Mouse (Mus musculus): Measurements from ENCODE around the gene Rapgef4.

The Rapgef4 gene

GRCm38 (mm10) chr2:72178515-72178914 is 197.5 kb downstream of the Rapgef4 start:
- DNase-seq (ENCODE audit: low spot score in 2 of 2): no peak

DNA sequence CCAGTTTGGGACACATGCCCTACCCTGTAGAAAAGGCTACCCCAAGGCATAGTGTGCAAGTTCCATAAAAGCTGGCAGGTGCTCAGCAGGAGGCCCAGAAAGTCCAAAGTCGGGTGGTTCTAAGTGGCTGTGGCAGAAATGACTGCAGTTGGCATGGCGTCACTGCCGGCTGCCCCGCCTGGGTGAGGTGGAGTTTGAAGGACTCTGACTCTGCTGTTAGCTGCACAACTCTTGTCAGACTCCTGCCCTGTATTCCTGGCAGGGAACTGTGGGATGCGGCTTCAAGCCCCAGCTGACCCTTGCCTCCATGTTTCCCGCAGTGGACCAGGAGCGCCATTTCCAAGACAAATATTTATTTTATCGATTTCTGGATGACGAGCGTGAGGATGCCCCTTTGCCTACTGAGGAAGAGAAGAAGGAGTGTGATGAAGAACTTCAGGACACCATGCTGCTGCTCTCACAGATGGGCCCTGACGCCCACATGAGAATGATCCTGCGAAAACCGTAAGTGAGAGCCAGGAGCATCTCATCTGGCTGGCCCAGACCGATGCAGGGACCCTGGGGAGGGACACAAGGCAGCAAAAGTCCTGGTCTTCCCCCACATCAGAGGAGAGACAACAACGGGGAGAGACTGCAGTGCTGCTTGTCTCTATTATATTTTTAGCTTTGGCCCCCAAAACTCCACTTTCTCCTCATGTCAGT is 198.7 kb downstream of the Rapgef4 start:
- no peak for DNase-seq (ENCODE audit: low spot score in 2 of 2)

DNA sequence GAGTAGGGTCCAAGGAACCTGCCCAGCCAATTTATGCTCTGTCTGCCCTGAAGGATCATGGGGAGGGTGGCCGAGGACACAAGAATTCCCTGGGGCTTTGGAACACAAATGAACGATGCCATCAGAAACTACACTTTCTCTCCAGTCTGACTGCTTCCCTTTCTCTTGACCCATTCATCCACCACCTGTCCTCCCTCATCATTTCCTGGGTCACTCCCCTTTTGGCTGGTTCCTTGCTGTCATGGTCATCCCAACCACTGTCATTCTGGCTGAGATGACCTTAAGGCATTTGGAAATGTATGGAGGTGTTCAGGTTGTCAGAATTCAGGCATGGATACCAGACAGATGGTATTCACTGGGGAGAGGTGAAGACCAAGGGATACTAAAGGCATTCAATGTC is 200.4 kb downstream of the Rapgef4 start:
- no peak for DNase-seq (ENCODE audit: low spot score in 2 of 2)

- DNase-seq (ENCODE audit: low spot score in 2 of 2): no peak
Measured at GRCm38 (mm10) chr2:72183751-72184150, 202.7 kb downstream of the Rapgef4 start.

DNA sequence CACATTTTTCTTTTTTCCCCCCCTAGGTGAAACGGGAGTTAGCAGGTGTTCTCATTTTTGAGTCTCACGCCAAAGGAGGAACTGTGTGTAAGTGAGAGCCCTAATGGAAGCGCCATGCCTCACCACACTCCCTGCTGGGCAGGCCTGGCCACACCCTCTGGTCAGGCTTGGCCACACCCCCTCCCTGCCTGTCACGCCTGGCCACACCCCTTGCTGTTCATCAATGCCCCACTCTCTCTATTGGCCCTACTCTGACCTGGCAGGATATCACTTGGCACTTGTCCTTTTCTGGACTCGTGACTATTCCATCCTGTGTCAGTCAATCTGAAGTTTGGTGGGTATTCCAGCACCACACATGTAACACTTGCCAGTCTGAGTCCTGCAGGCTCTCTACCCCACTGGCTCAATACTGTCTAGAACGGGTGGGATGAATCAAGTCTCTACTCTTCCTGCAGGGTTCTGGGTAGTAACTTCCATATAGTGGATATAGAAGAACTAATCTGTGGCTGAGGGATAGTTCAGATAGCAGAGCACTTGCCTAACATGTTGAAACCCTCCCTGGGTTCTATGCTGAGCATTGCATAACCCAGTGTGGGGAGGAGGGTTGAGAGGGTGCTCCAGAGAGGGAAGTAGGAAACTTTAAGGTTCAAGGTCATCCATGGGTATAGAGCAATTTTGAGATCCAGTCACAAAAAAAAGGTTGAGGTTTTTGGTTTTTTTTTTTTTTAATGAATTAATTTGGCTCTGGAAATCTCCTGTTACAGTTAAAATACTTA is 215.3 kb downstream of the Rapgef4 start:
- no peak for DNase-seq (ENCODE audit: low spot score in 2 of 2)

- DNase-seq (ENCODE audit: low spot score in 2 of 2): no peak
Measured at GRCm38 (mm10) chr2:72197026-72197425, 216.0 kb downstream of the Rapgef4 start.

DNA sequence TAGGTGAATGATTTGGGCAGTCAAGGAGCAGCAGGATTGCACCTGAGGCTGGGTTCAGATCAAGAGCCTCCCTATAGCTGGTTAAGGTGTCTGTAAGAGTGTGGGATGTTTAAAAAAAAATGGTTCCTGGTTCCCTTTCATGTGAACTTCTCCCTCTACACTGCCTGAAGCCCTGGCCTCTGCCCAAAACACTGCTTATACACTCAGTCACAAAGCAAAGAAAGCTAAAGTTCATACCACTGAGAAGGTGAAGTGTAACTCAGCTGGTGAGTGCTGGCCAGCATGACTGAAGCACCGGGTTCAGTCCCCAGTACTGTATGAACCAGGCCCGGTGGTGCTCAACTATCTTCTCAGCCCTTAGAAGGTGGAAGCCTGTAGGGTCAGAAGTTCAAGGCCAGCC is 218.4 kb downstream of the Rapgef4 start:
- no peak for DNase-seq (ENCODE audit: low spot score in 2 of 2)

- no peak for DNase-seq (ENCODE audit: low spot score in 2 of 2)
Measured at GRCm38 (mm10) chr2:72201506-72201905, 220.5 kb downstream of the Rapgef4 start.

- no peak for DNase-seq (ENCODE audit: low spot score in 2 of 2)
Measured at GRCm38 (mm10) chr2:72202252-72202651, 221.2 kb downstream of the Rapgef4 start.

GRCm38 (mm10) chr2:72203609-72204008 is 222.6 kb downstream of the Rapgef4 start:
- DNase-seq (ENCODE audit: low spot score in 2 of 2): peak; percentile 56 to 68

GRCm38 (mm10) chr2:72205869-72206268 is 224.8 kb downstream of the Rapgef4 start:
- no peak for DNase-seq (ENCODE audit: low spot score in 2 of 2)

DNA sequence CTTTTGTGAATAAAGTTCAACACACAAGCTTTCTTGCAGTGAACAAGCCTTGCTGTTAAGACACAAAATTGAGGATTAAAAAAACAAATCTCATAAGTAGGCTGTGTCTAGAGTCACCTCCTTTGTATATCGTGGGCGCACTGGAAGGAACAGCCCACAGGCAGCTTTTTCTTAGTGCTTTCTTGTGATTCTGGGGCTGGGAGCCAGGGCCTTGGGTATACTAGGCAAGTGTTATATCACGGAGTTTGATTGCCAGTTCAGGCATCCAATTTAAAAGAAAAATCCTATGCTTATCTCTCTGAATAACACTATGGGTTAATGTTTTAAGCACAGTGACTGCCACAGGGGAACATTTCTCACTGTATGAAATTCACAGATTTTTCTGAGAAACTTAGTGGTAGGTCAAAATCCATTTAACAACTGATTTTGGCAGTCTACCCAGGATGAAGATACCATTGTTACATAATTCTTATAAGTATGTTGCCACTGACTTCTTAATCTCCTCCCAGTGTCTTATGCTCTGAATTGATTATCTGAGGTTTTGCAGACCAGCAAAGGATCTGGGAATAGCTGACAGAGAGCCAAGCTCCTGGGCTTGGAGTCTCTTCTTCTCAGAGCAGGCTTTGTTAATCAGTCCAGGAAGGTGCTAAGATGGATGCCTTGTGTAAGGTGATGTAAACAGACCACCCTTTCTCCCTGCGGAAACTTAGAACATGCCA is 225.6 kb downstream of the Rapgef4 start:
- no peak for DNase-seq (ENCODE audit: low spot score in 2 of 2)

DNA sequence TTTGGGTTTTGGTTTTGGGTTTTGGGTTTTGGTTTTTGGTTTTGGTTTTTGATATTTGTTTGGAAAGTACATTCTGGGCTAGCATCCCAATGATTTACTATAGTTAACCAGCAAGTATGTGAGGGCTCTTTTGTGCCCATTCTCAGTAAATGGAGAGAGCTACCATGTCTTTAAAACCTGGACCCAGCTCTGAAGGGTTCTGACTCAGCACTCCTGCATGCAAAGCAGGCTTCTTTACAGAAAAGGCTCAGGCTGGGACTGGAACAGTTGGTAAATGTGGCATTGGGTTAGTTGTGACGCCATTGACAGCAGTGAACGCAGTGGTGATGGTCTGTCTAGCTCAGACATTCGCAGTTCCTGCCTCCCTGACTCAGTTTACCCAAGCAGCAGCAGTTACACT is 236.3 kb downstream of the Rapgef4 start:
- no peak for DNase-seq (ENCODE audit: low spot score in 2 of 2)

DNA sequence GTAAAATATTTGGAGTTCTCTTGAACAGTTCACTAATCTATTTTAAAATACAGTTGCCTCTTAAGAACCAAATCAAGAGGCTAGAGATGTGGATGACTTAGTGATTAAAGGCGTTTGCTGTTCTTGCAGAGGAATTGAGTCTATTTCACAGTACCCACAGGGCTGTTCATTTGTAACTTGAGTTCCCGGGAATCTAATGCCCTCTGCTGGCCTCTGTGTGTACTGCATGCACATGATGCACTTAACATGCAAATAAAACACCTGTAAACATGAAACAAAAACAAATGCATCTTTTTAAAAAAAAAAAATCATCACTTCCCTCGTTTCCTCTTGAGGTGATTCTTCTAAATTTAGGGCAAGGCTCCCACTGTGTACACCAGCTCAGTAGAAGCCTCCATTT is 238.9 kb downstream of the Rapgef4 start:
- no peak for DNase-seq (ENCODE audit: low spot score in 2 of 2)

- no peak for DNase-seq (ENCODE audit: low spot score in 2 of 2)
Measured at GRCm38 (mm10) chr2:72221283-72221682, 240.2 kb downstream of the Rapgef4 start.

DNA sequence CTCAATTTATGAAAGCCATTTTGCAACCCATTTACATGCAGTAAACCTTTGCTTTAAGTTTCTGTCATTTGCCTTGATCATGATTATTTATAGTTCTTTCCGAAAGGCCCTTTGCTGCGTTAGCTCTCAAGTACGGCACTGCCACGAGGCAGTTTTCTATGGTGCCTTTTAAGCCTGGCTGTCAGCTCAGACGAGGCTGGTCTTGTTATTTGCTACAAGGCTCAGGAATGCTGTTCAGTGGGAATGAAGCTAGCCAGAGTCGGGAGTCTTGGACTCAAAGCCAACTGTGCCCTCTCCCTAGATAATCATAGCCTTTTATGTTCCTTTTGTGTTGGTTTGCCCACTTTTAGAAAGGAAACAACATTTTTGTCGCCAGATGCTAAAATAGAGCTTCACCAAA is 240.7 kb downstream of the Rapgef4 start:
- DNase-seq (ENCODE audit: low spot score in 2 of 2): no peak

GRCm38 (mm10) chr2:72222276-72222675 is 241.2 kb downstream of the Rapgef4 start:
- no peak for DNase-seq (ENCODE audit: low spot score in 2 of 2)

GRCm38 (mm10) chr2:72222736-72223455 is 241.9 kb downstream of the Rapgef4 start:
- no peak for DNase-seq (ENCODE audit: low spot score in 2 of 2)

GRCm38 (mm10) chr2:72223479-72223878 is 242.4 kb downstream of the Rapgef4 start:
- no peak for DNase-seq (ENCODE audit: low spot score in 2 of 2)

- no peak for DNase-seq (ENCODE audit: low spot score in 2 of 2)
Measured at GRCm38 (mm10) chr2:72226006-72226405, 245.0 kb downstream of the Rapgef4 start.

DNA sequence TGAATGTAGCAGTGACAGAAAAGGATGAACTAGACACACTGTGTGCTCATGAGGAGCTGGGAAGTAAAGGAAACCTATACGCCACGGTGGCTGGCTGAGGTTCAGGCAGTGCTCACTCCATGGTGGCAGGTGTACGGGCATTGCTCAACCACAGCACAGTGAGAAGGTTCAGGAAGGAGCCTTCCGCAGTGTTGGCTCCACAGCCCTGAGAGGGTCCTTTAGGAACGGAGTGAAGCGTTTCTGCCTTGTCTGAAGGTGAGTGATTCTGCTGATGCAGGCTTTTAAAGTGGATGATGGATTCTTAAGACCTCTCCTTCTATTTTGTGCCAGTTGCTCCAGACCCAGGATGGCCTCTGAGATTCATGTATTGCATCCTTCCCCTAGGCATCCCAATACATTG is 246.4 kb downstream of the Rapgef4 start:
- no peak for DNase-seq (ENCODE audit: low spot score in 2 of 2)

- no peak for DNase-seq (ENCODE audit: low spot score in 2 of 2)
Measured at GRCm38 (mm10) chr2:72228881-72229280, 247.8 kb downstream of the Rapgef4 start.

All from urinary bladder, postnatal 36 days (tissue).